In genomic region chr14:103131991-103132390, GRCm38 (mm10) we compare ENCODE assay signal across 7 mouse cellular contexts. TPM values are rescaled to one million over a fixed set of nuclear protein-coding genes. Genes with fewer than 3 reads are reported as not detected.
DNase-seq lines count a peak whose midpoint lies in the region; ATAC-seq and TF ChIP-seq lines count a peak whose summit lies in the region.

No protein-coding gene starts in this region.

- TF ChIP-seq CTCF in MEL (IDR thresholded peaks at IDR 0.05 in 2 of 3, conservative IDR thresholded peaks at IDR 0.05 in 1 of 3; ENCODE audit: control insufficient read depth in 1 of 3, insufficient read depth in 1 of 3, low read depth in 2 of 3, low read length in 3 of 3, poor library complexity in 1 of 3, severe bottlenecking in 1 of 3) = peak; percentile 34 to 78 (median 58)

- no peaks in the 10 kb centered on the region for H3K4me1 ChIP-seq in MEL (ENCODE audit: control insufficient read depth in 1 of 2, insufficient read depth in 2 of 2, low read length in 2 of 2)
- no peaks in the 10 kb centered on the region for H3K4me1 ChIP-seq in intestine, embryonic 15.5 days (replicated peaks)

- peak; percentile 49 for DNase-seq in layer of hippocampus, adult 9-11 months
- DNase-seq in layer of hippocampus, postnatal 25 days (ENCODE audit: extremely low spot score in 1 of 2, low spot score in 1 of 2) = no peak
- peak; percentile 60 for DNase-seq in MEL (ENCODE audit: low read depth, low spot score)
- DNase-seq in c-Kit-positive CD71-negative TER-119-negative erythroid progenitor cells, embryonic 14.5 days (ENCODE audit: low read depth) = peak; percentile 18
- DNase-seq in lung, postnatal 14 days = peak; percentile 49
- no peak for DNase-seq in ovary, postnatal 10 days (ENCODE audit: low spot score)

- TF ChIP-seq POLR2A in MEL (IDR thresholded peaks at IDR 0.05; ENCODE audit: control insufficient read depth in 1 of 2, insufficient read depth in 1 of 2, low read depth in 1 of 2, low read length in 2 of 2, poor library complexity in 1 of 2) = no peak

- ATAC-seq in intestine, embryonic 15.5 days = peak; percentile 61; the same call in 1 of the 2 replicates

- no peak overlapping the region for H3K27ac ChIP-seq in MEL (ENCODE audit: control insufficient read depth, low read depth, low read length)
- no peak overlapping the region for H3K27ac ChIP-seq in intestine, embryonic 15.5 days

- no peak overlapping the region for H3K9ac ChIP-seq in MEL (ENCODE audit: control insufficient read depth, low read depth, low read length, poor library complexity, severe bottlenecking)
- H3K9ac ChIP-seq in intestine, embryonic 15.5 days = no peak overlapping the region

- H3K36me3 ChIP-seq in MEL (ENCODE audit: control insufficient read depth in 1 of 2, insufficient read depth in 2 of 2, low read length in 2 of 2) = peaks cover 0 to 9% of the 10 kb centered on the region in 2 experiments; a peak in 2 of 4 replicates
- H3K36me3 ChIP-seq in intestine, embryonic 15.5 days = peaks cover 15% of the 10 kb centered on the region

- H3K79me2 ChIP-seq in MEL (ENCODE audit: control insufficient read depth, insufficient read depth, low read length, poor library complexity) = no peaks in the 10 kb centered on the region

- no peaks in the 10 kb centered on the region for H3K9me3 ChIP-seq in MEL (replicated peaks; ENCODE audit: insufficient read depth, low read length)
- no peaks in the 10 kb centered on the region for H3K9me3 ChIP-seq in intestine, embryonic 15.5 days

- WGBS in intestine, embryonic 15.5 days = 69% methylated on average over 2 of the region's 2 CpGs

- H3K4me3 ChIP-seq in MEL (ENCODE audit: control insufficient read depth in 1 of 2, insufficient read depth in 1 of 2, low read depth in 2 of 2, low read length in 2 of 2) = no peak overlapping the region
- H3K4me3 ChIP-seq in intestine, embryonic 15.5 days (replicated peaks) = no peak overlapping the region

- peak; percentile 38 for TF ChIP-seq RAD21 in MEL (IDR thresholded peaks at IDR 0.05; ENCODE audit: low read depth, low read length)

- no peak for TF ChIP-seq EP300 in MEL (IDR thresholded peaks at IDR 0.05; ENCODE audit: low read depth in 1 of 2, low read length in 2 of 2)

- no peaks in the 10 kb centered on the region for H3K27me3 ChIP-seq in MEL (ENCODE audit: control insufficient read depth in 1 of 2, insufficient read depth in 2 of 2, low read length in 2 of 2)
- no peaks in the 10 kb centered on the region for H3K27me3 ChIP-seq in intestine, embryonic 15.5 days (replicated peaks)

- H3K4me2 ChIP-seq in intestine, embryonic 15.5 days (replicated peaks) = no peak overlapping the region

TF ChIP-seq in MEL, 35 proteins besides CTCF, POLR2A, EP300 and RAD21:
- TF ChIP-seq MEF2A (IDR thresholded peaks at IDR 0.05; ENCODE audit: extremely low read depth, insufficient replicate concordance, low read depth, low read length, poor library complexity, severe bottlenecking) (no peak), SMC3 (IDR thresholded peaks at IDR 0.05; ENCODE audit: low read depth, low read length) (peak; percentile 56)

RNA-seq across cellular contexts. Expression of gene Fbxl3, which starts 32.6 kb away (rescaled TPM):
- total RNA-seq in layer of hippocampus, postnatal 25 days (2021) = 10 to 100 TPM; 87.7 to 93.2 TPM
- total RNA-seq in MEL (2012; rRNA removed) = 14.6 and 15.0 TPM in 2 replicates
- 10 to 100 TPM in 1 of 2 experiments, not detected in 1; 28.4 TPM for polyA plus RNA-seq in MEL (2012; ENCODE audit: insufficient read depth in 1 of 2, insufficient read length in 2 of 2, low read depth in 1 of 2, low replicate concordance in 2 of 2, missing spikeins in 1 of 2)
- 22.4 and 23.0 TPM in 2 replicates for polyA plus RNA-seq in intestine, embryonic 15.5 days (2015; fragmentation: Nextera tagmentation; extraction: Ambion mirVana)

Comparison
In these comparisons a context has a peak if more than half of its experiments do, and no peak if none do; other contexts are left out.
1. DNase-seq: peak in layer of hippocampus, adult 9-11 months (single experiment), MEL (single experiment), c-Kit-positive CD71-negative TER-119-negative erythroid progenitor cells, embryonic 14.5 days (single experiment) and lung, postnatal 14 days (single experiment); none in layer of hippocampus, postnatal 25 days (0 of 2) and ovary, postnatal 10 days (single experiment).